Mouse (Mus musculus): ENCODE data around the gene Grtp1. TPM values are rescaled to one million over a fixed set of nuclear protein-coding genes. Genes with fewer than 3 reads are reported as not detected.

Grtp1 gene
- total and polyA plus RNA-seq, 3 experiments, result 10.1 to 16.4 (median 10.8) TPM

Small RNA genes lying within 50 kb of the gene (microRNA-seq; reads per million reads assigned to microRNA genes)
- gene Mir1968, result 25.2 to 44.6 reads per million in 2 experiments
- 1.1 to 1.2 reads per million in 2 experiments for gene Mir7065

Other genes starting within 250 kb of the Grtp1 start
- 1 to 10 TPM in 1 of 2 experiments, under 1 TPM in 1; 0.24 to 1.8 TPM for gene F7, start 174.6 kb downstream of the Grtp1 start, total RNA-seq (2021)
- 0.12 and 0.33 TPM in 2 replicates for gene F7, start 174.6 kb downstream of the Grtp1 start, polyA plus RNA-seq (2012; rRNA removed)
- gene F10, start 163.3 kb downstream of the Grtp1 start, total RNA-seq (2021), result 1 to 10 TPM in 1 of 2 experiments, under 1 TPM in 1; 0.66 to 4.1 TPM
- gene F10, start 163.3 kb downstream of the Grtp1 start, polyA plus RNA-seq (2012; rRNA removed), result 0.17 and 0.52 TPM in 2 replicates
- gene Proz, start 139.7 kb downstream of the Grtp1 start, total RNA-seq (2021), result under 1 TPM in 1 of 2 experiments, not detected in 1; 0.75 TPM
- gene Proz, start 139.7 kb downstream of the Grtp1 start, polyA plus RNA-seq (2012; rRNA removed), result 0.16 TPM in 1 of 2 replicates, not detected in the other
- gene Pcid2, start 95.2 kb downstream of the Grtp1 start, total RNA-seq (2021), result 10 to 100 TPM; 22.1 to 23.7 TPM
- gene Pcid2, start 95.2 kb downstream of the Grtp1 start, polyA plus RNA-seq (2012; rRNA removed), result 27.2 and 28.3 TPM in 2 replicates
- 100 to 1,000 TPM; 108 to 127 TPM for gene Cul4a, start 95.0 kb downstream of the Grtp1 start, total RNA-seq (2021)
- 123 and 132 TPM in 2 replicates for gene Cul4a, start 95.0 kb downstream of the Grtp1 start, polyA plus RNA-seq (2012; rRNA removed)
- 100 to 1,000 TPM; 476 to 520 TPM for gene Lamp1, start 41.5 kb downstream of the Grtp1 start, total RNA-seq (2021)
- 336 and 366 TPM in 2 replicates for gene Lamp1, start 41.5 kb downstream of the Grtp1 start, polyA plus RNA-seq (2012; rRNA removed)
- 1 to 10 TPM in 1 of 2 experiments, under 1 TPM in 1; 0.93 to 5.4 TPM for gene Adprhl1, start 53.5 kb upstream of the Grtp1 start, total RNA-seq (2021)
- 0.38 and 2.0 TPM in 2 replicates for gene Adprhl1, start 53.5 kb upstream of the Grtp1 start, polyA plus RNA-seq (2012; rRNA removed)
- 10 to 100 TPM; 28.3 to 36.2 TPM for gene Dcun1d2, start 87.5 kb upstream of the Grtp1 start, total RNA-seq (2021)
- gene Dcun1d2, start 87.5 kb upstream of the Grtp1 start, polyA plus RNA-seq (2012; rRNA removed), result 23.3 and 24.9 TPM in 2 replicates
- 10 to 100 TPM; 27.1 to 35.5 TPM for gene Tmco3, start 87.6 kb upstream of the Grtp1 start, total RNA-seq (2021)
- gene Tmco3, start 87.6 kb upstream of the Grtp1 start, polyA plus RNA-seq (2012; rRNA removed), result 41.1 and 44.8 TPM in 2 replicates
- gene Tfdp1, start 138.1 kb upstream of the Grtp1 start, total RNA-seq (2021), result 10 to 100 TPM; 62.7 to 67.1 TPM
- 12.6 and 15.3 TPM in 2 replicates for gene Tfdp1, start 138.1 kb upstream of the Grtp1 start, polyA plus RNA-seq (2012; rRNA removed)
- under 1 TPM in 1 of 2 experiments, not detected in 1; 0.69 TPM for gene Atp4b, start 196.2 kb upstream of the Grtp1 start, total RNA-seq (2021)
- 0.43 and 1.2 TPM in 2 replicates for gene Atp4b, start 196.2 kb upstream of the Grtp1 start, polyA plus RNA-seq (2012; rRNA removed)
- gene Grk1, start 204.5 kb upstream of the Grtp1 start, total RNA-seq (2021), result not detected
- gene Grk1, start 204.5 kb upstream of the Grtp1 start, polyA plus RNA-seq (2012; rRNA removed), result not detected in 2 replicates
- gene Tmem255b, start 234.6 kb upstream of the Grtp1 start, total RNA-seq (2021), result 1 to 10 TPM in 1 of 2 experiments, under 1 TPM in 1; 0.49 to 1.4 TPM
- 3.2 and 5.7 TPM in 2 replicates for gene Tmem255b, start 234.6 kb upstream of the Grtp1 start, polyA plus RNA-seq (2012; rRNA removed)